Mouse (Mus musculus) spleen, postnatal 4 days (tissue): ENCODE results near the gene Mlycd.

Source experiments
- DNase-seq, 2 experiments: peaks; one replicate each; pipeline ENCODE4 v3.0.0; 2022; ENCODE audit warnings: low spot score in 2 of 2

Gene Mlycd

DNA sequence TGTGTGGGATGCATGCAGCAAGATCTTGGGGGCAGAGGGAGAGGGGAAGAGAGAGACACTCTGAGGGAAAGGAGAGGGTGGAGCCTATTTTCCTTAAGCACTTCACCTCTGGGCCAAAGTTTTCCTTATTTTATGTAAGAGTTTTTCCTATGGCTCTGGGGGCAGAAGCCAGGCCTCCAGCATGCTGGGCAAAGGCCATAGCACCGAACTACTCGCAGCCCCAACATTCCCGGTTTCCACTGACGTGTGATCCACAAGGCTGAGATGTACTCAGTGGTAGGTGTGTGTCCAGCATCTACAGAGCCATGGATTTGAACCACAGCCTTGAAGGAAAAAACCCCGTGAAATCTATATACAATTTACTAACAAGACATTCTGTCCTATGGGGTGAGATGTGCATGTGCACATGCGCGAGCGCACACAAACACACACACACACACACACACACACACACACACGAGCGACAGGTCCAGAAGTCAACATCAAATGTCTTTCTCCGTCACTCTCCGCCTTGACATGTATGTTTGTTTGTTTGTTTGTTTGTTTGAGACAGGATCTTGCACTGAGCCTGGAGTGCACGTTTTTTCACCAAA is 39.0 kb downstream of the Mlycd start, which contains the start of gene Osgin1:
Gene Osgin1, plus strand, starts transcription at position 543 of the 593 bp plus-strand sequence.
- no peak for DNase-seq

DNA sequence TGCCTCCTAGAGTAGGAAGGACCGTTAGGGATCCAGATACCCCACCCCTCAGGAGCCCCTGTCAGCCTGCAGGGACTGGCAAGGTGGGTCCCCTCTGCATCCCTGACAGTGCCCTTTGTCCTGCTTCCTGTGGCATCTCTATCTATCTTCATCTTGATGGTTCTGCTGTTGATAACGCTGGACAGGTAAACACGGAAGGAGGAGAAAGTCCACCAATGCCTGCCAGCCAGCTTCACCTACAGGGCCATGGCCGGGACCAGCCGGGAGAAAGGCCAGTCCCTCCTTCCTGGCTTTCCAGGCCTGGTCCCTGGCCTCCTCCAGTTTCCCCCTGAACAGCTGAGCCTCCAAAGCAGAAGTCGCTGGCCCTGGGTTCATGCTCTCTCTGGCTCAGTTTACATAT is 39.9 kb downstream of the Mlycd start:
- DNase-seq: no peak

DNA sequence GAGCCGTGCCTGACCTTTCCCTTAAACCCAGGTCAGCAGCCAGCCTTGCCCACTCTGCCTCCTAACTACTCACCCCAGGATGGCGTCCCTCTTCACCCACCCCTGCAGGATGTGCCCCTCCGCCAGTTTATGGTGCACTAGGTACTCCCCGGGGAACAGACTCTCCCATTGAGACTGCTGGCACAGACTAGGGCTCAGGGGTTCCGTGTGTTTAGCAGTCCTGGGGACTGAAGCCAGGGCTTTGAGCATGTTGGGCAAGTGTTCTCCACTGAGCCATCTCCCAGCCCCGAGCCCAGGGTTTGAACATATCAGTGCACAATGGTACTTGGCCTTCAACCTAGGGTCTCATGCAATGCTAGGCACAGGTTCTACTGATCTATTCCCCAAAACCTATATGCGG is 40.8 kb downstream of the Mlycd start:
- DNase-seq: no peak

DNA sequence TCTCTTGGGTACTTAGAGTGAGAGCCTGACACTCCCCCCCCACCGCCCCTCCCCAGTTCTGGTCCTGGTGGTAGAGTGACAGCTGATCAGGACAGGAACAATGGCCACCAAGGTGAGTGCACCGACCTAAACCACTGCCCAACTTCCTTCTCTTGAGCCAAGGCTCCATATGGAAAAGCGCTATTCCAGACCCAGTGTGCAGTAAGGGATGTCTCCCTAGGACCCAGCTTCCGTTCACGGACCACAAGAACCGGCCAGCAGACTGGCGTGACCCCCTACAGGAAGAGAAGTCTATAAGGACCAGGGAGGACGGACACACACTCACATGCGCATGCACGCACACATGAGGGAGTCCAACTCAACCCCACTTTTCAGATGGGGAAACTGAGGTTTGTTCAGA is 41.7 kb downstream of the Mlycd start:
- DNase-seq: no peak

DNA sequence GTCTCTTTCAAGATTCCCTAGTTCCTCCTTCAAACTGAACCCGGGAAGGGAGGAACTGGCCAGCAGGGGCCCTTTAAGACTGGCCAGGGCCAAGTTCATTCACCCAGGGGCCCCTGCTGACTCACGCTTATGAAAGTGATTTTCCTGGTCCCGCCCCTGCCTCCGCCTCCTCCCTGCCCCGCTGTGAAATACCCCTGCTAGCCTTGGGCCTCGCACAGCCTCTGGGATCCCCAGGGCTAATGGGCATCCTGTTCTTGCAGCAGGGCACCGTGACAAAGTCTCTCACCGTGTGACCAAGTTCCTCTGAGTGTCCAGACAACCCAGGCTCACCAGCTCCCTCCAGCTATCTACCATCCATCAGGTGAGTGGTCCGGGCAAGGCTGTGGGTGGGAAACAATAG is 42.3 kb downstream of the Mlycd start:
- peak in 1 of 2 experiments; percentile 70 for DNase-seq

DNA sequence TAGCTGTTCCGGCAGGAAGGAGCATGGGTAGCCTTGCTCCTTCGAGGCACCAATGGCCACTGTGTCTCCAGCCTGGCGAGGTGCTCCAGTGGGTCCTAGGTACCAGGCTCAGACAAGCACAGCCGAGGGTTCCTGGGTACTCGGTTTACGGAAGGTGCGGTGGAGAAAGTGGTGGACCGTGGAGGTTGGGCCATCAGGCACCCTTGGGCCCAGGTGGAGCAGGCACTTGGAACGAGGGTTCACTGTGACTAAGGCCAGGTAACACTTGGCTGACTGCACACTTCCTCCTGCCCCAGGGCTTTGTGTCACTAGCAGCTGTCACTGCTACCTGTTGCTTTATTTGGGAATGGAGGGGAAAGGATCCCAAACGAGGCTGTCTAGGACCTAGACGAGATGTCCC is 42.8 kb downstream of the Mlycd start:
- no peak for DNase-seq

DNA sequence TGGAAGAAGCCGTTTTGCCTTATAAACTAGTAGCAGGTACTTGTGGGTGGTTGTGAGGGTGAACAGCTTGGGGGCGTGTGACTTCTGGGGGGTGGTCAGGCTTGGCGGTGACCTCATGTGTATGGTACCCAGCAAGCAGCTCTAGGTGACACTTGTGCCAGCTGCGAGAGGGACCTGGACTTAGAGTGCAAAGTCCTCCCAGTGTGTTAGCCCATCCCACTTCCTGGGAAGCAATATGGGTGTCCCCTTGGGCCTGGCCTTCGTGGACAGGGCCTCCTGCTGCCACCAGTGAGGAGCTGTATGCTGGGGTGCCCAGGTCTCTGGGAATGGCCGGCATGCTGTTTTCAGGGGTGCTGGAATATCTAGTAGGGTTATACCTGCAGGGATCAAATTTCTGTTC is 44.2 kb downstream of the Mlycd start:
- no peak for DNase-seq

DNA sequence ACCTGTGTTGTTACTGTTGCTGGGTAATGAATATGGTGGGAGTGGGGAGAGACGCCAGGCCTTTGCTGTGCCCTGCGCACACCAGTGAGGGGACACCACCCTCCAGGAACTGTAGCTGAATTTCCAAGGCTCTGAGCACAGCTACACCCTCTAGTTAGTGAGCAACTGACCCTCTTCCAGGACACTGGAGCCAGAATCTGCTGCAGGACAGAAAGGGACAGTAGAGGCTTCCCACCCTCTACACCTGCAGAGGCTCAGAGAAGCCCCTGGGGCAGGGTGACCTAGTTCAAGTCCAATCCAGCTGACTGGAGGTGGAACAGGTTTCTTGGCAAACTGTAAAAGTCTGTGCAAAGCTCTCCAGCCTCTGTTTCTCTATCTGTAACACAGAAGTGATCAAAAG is 44.7 kb downstream of the Mlycd start:
- DNase-seq: no peak

DNA sequence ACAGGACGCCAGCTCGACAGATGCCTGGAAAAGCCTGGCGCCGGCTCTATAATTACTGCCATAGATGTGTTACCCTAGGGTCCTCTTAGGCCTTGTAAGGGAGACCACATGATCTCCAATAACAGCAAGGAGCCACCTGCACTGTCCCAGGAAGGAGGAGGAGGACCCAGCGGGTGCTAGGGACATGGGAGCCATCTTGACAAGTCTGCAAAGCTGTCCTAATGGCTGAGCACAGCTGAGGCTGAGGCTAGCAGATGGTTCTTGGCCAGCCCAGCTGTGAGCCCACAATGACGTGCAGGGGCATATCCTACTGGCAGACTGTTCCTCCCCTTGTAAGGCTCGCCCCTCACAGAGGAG is 45.2 kb downstream of the Mlycd start:
- no peak for DNase-seq

DNA sequence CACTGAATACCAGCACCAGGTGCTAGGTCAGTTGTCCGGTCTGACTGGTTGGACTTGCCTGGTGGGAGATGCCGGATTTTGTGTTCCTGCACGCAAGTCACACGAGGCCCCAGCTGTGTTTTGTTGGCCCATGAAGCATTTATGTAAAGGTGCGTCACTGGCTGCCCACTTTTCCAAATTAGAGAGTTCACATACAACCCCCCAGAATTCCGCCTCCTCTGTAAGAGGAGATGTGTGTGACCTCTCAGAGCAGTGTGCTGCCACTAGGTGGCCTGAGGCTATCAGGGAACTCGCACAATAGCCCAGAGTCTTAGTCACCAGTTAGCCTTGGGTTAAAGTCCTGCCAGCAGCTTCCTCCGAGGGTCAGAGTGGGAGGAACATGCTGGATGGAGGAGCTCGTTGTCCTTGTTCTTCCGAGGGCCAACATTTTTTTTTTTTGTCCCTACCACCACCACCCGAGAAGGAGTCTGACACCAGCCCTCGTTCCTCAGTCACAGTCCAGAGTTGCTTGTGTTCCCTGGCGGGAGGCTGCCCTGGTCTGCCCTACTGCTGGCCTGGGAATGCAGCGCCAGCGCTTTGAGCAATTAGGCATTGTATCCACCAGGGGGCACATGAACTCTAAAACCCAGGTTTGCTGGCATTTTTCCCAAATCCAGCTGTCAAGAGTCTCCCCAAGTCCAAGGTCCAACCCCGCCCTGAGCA is 45.7 kb downstream of the Mlycd start:
- peak in 1 of 2 experiments; percentile 45 for DNase-seq

DNA sequence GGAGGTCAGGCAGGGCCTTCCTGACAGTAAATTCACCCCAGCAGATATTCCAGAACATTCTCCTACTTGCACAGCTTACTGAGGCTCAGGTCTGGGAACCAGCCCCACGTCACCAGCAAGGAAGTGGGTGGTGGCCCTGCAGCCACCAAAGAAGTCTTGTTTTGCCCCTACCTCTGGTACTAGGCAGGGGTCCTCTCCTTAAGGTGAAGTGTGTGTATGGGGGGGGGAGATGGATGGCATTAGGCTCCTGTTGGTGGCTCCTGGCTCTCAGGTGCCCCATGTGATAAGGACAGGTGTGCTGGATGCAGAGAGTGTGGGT is 46.2 kb downstream of the Mlycd start:
- no peak for DNase-seq

DNA sequence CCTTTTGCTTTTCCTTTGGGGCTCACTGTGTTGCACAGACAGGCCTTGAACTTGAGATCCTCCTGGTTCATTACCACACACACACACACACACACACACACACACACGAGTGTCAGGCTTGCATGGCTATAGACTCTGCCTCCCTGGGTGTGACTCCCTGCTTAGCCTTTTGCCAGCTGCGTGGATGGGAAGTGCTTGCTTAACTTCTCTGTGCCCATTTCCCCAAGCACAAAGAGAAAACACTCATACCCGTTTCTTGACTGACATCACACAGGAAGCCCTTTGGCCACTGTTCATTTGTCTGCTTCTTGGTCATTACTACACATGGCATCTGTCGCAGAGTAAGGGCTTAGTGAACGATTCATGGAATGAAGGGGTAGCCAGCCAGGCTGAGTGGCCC is 47.3 kb downstream of the Mlycd start:
- DNase-seq: no peak

DNA sequence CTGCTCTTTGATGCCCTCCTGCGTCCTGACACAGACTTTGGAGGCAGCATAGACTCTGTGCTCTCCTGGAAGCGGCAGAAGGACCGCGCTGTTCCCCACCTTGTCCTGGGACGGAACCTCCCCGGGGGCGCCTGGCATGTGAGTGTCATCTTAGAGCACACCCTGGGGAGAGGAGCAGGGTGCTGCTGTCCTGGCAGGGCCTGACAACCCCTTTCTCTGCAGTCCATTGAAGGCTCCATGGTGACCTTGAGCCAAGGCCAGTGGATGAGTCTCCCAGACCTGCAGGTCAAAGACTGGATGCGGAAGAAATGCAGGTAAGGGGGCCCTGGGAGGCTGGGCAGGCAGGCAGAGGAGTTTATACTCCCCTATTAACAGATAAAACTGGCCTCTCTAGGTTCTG is 48.3 kb downstream of the Mlycd start:
- DNase-seq: no peak

DNA sequence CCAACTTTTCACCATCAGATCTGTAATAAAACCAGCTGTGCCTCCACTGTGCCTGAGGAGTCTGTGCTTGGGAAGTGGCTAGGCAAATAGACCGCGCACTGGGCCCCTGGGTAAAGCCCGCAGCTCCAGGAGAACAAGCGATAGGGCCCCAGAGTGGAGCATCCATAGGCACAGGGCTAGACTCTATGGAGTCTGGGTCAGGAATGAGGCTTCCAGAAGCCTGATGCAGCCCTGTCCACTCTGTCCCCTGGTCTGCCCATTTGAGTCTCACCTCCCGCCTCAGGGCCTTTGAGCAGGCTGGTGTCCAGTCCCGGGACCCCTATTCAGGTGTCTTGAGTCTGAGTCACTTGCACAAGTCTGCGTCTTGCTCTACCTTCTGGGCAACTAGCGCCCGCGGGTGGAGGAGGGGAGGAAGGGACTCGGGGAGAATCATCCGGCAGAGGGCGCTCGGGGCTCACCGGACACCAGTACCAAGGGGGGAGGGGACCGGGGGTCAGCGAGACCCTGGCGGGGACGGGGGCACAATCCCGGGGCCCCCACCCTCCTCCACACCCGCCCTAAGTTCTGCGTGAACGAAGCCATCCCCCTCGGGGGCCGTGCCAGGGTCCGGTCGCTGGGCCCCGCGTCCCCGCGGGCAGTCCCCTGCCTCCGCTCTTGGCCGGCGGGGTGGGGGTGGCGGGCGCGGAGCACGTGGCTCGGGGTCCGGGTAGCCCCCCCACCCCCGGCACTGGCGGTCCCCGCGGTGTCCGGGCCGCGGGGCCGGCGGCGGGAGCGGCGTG is 51.7 kb downstream of the Mlycd start, which contains the start of gene Necab2:
Gene Necab2, plus strand, starts transcription at position 509 of the 779 bp plus-strand sequence.
- DNase-seq: peak; percentile 74 to 91

DNA sequence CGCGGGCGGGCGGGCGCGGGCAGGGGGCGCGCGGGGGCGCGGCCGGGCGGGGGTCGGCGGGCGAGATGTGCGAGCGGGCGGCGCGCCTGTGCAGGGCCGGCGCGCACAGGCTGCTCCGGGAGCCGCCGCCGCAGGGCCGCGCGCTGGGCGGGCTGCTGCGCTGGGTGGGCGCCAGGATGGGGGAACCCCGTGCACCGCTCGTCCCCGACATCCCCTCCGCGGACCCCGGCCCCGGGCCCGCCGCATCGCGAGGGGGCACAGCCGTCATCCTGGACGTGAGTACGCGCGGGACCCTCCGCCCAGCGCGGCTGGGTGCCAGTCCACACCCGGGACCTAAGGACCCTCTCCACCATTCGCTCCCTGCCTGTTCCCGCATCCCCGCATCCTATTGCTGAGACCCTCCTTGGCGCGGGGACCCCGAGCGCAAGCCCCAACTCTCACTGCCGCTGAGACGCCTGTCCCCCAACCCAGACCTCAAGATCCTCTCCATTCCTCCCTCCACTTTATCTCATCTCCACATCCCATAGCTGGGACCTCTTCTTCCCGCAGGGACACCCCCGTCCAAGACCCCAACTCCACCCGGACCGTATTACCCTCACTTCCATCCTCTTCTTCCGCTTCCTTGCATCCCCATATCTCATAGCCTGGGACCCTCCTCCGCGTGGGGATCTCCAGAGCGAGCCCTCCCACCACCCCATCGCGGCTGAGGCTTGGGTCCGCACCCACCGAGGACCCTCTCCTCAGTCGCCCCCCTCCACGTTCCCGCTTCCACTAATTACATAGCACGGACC is 52.5 kb downstream of the Mlycd start:
- no peak for DNase-seq

DNA sequence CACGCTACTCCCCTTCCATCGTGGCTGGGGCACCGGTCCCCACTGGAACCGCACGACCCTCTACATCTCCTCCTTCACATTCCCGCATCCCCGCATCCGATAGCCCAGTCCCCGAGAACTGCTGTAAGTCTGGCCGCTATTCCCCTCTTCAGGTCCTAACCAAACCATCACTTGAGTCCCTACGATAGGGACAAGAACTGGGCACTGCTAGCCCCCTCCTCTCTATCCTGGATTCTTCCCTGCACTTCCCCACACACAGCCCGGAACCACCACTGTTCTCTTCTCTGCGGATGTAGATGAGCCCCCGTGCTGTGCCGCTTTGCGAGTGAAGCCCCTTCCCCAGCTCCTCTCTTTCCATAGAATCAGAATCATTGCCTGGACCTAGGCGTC is 53.1 kb downstream of the Mlycd start:
- DNase-seq: no peak

DNA sequence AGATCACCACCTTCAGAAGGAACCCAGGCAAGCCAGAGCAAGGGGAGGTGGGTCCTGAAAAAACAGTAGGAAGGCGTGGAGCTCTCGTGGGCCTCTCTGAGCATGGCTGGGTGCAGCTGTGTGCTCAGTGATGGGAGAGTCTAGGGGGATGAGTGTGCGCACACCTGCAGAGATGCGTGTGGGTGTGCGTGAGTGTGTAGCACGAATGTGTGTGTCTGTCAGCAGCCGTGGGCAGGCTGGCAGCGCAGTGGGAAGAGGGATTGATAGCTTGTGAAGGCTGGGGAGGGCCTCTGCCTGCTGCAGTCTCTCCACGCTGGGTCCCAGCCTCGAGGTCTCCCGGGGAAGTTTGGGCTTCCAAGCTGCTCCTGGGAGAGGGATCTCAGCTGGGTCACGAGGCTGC is 54.9 kb downstream of the Mlycd start:
- DNase-seq: no peak

DNA sequence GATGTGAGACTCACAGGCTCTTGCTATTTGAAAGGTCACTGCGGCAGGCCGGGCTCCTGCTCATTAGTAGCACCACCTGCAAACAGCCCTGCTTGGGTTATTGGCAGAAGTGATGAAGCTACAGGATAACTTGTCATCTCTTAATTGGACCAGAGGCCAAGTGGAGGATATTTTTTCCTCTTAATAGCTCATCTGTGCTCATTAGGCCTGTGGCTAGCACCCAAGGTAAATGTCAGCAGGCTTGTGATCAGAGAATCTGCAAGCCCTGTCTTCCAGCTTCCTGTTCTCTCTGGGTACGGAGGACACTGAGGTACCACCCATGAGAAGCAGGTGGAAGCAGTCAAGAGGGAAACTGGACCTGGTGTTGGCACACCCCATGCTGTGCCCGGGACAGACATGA is 56.5 kb downstream of the Mlycd start:
- no peak for DNase-seq

DNA sequence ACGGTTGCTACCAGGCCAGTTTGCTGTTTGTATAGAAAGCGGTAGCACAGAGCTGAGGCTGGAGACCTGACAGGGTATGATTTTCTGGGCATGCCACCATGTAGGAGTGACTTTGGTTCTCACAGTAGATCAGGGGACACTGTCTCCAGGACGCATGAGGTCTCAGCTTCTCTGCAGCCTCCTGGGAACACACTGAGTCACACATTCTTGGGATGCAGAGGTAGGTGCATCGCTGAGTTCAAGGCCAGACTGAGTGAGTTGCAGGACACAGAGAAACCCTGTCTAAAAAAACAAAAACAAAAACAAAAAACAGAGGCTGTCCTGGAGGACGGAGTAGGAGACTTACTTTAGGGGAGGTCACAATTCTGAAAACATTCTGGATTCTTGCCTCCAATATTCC is 58.2 kb downstream of the Mlycd start:
- DNase-seq: no peak

DNA sequence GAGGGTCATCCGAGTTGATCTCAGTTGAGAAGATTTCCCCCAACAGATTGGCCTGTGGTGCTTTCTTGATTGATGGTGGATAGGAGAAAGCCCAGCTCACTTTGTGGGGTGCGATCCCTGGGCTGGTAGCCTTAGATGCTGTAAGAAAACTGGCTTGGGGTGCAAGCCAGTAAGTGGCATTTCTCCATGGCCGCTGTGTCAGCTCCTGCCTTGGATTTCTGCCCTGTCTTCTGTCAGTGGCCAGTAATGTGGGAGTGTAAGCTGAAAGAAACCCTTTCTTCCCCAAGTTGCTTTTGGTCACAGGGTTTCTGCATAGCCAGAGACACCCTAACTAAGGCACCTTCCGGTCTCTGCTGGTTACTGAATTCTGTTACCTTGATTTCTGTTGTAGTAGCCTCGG is 61.4 kb downstream of the Mlycd start:
- no peak for DNase-seq

DNA sequence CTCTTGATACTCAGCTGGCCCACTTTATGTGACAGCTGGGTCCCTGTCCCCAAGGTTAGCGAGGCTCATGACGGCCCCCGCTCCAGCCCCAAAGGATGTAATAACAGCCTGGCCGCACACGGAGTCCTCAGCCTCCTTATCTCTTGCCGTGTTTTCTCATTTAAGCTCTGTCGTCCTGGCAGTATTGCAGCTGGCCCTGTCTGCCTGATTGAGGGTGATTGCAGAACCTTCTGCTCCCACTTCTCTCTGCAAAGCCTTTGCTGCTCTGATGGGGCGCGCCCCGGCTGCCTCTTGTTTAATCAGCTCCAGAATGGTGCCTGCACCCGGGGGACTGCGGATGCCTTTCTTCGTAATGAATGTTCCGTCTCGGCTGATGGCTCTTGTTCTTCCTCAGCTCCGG is 65.0 kb downstream of the Mlycd start:
- DNase-seq: no peak
